Mouse (Mus musculus) liver, embryonic 14.5 days (tissue): ENCODE results near the gene Hdac4.

Experiments
- CTCF ChIP-seq: IDR thresholded peaks from 2 replicates; pipeline ENCODE4 v1.5.1; 2016; ENCODE audit warnings: antibody characterized with exemption, low read depth, control low read depth
- EP300 ChIP-seq: IDR thresholded peaks from 2 replicates; pipeline ENCODE4 v1.6.1; 2016; ENCODE audit warnings: antibody characterized with exemption, low read depth

DNA sequence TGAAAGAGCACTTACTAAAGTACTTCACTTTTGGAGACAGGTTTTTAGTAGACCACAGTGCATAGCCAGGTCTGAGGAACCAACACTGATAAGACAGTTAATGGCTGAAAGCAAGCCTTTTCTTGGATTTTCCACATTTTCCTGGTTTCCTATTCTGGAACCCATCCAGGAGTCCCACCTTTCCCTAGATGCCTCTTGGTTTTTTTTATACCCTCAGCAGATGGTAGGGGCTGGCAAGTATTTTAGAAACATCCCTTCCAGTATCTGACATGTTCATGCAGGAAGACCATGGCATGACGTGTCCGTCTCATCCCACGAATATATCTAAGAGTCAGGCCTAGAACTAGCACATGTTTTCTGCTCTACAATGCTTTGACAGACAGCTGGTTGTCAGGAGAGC lies 59.1 kb downstream of the Hdac4 start:
- no peak for TF ChIP-seq CTCF
- no peak for TF ChIP-seq EP300
